Mouse (Mus musculus): ENCODE measurements at regions not wholly inside any gene's neighbourhood (a gene's known extent, or its start where the extent isn't known, plus 50 kb on each side); places are given as distances from the start of the nearest gene placed in this dataset.

- DNase-seq (ENCODE audit: low read depth, low spot score): no peak
Observed at GRCm38 (mm10) chr1:78050231-78050630, 146.7 kb downstream of the Pax3 start.

GRCm38 (mm10) chr1:78032336-78032735, 164.6 kb downstream of the Pax3 start:
- DNase-seq (ENCODE audit: low read depth, low spot score): no peak

- peak; percentile 69 for DNase-seq (ENCODE audit: low read depth, low spot score)
Observed at GRCm38 (mm10) chr1:78021766-78022165, 175.2 kb downstream of the Pax3 start.

GRCm38 (mm10) chr1:78021014-78021413, 175.9 kb downstream of the Pax3 start:
- no peak for DNase-seq (ENCODE audit: low read depth, low spot score)

- no peak for DNase-seq (ENCODE audit: low read depth, low spot score)
Observed at GRCm38 (mm10) chr1:78017949-78018617, 178.9 kb downstream of the Pax3 start.

GRCm38 (mm10) chr1:78016541-78017267, 180.2 kb downstream of the Pax3 start:
- DNase-seq (ENCODE audit: low read depth, low spot score): peak; percentile 14

GRCm38 (mm10) chr1:78015999-78016398, 180.9 kb downstream of the Pax3 start:
- DNase-seq (ENCODE audit: low read depth, low spot score): no peak

- DNase-seq (ENCODE audit: low read depth, low spot score): peak; percentile 41
Observed at GRCm38 (mm10) chr1:78013396-78013795, 183.5 kb downstream of the Pax3 start.

GRCm38 (mm10) chr1:78008811-78009410, 188.0 kb downstream of the Pax3 start:
- peak; percentile 62 for DNase-seq (ENCODE audit: low read depth, low spot score)

GRCm38 (mm10) chr1:78004376-78004775, 192.6 kb downstream of the Pax3 start:
- DNase-seq (ENCODE audit: low read depth, low spot score): no peak

GRCm38 (mm10) chr1:77998727-77999126, 198.2 kb downstream of the Pax3 start:
- no peak for DNase-seq (ENCODE audit: low read depth, low spot score)

- DNase-seq (ENCODE audit: low read depth, low spot score): no peak
Observed at GRCm38 (mm10) chr1:77981528-77981927, 215.4 kb downstream of the Pax3 start.

GRCm38 (mm10) chr1:77978696-77979095, 218.2 kb downstream of the Pax3 start:
- DNase-seq (ENCODE audit: low read depth, low spot score): peak; percentile 77

- DNase-seq (ENCODE audit: low read depth, low spot score): no peak
Observed at GRCm38 (mm10) chr1:77975941-77976340, 221.0 kb downstream of the Pax3 start.

GRCm38 (mm10) chr1:77972301-77972717, 224.6 kb downstream of the Pax3 start:
- peak; percentile 83 for DNase-seq (ENCODE audit: low read depth, low spot score)

- DNase-seq (ENCODE audit: low read depth, low spot score): no peak
Observed at GRCm38 (mm10) chr1:77964656-77965335, 232.1 kb downstream of the Pax3 start.

GRCm38 (mm10) chr1:77959309-77959708, 237.6 kb downstream of the Pax3 start:
- DNase-seq (ENCODE audit: low read depth, low spot score): no peak

- DNase-seq (ENCODE audit: low read depth, low spot score): no peak
Observed at GRCm38 (mm10) chr1:77957156-77957767, 239.7 kb downstream of the Pax3 start.

- no peak for DNase-seq (ENCODE audit: low read depth, low spot score)
Observed at GRCm38 (mm10) chr1:77947894-77948293, 249.0 kb downstream of the Pax3 start.

GRCm38 (mm10) chr1:77944327-77944645, 252.6 kb downstream of the Pax3 start:
- no peak for DNase-seq (ENCODE audit: low read depth, low spot score)

GRCm38 (mm10) chr1:77943633-77944326, 253.2 kb downstream of the Pax3 start:
- no peak for DNase-seq (ENCODE audit: low read depth, low spot score)
